Mouse (Mus musculus): Measurements from ENCODE around the gene Acot4.
"Not testable (repeated sequence)": the region's sequence is repeated elsewhere in the genome, so short reads cannot be mapped to it uniquely, and the experiment has no call there.

Acot4 gene

GRCm38 (mm10) chr12:84077371-84077990 is 39.3 kb downstream of the Acot4 start:
- no peak for DNase-seq (ENCODE audit: low spot score in 2 of 2)

DNA sequence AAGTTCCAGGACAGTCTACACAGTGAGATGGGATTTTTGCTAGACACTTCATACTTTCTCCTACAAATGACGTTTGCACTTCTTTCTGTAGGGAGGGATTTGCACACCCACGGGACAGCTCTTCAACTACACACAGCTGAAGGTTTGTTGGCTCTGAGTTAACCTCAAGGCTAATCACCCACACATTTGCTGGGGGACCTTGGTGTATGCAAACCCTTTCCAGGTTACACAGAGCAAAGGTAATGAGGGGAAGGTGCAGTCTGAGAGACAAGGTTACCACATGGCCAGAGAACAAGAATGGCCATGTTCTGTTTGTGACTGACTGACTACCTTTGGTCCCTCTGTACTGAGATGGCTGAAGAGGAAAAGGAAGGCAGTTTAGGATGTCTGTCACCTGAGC is 45.7 kb downstream of the Acot4 start:
- no peak for DNase-seq (ENCODE audit: low spot score in 2 of 2)

GRCm38 (mm10) chr12:84084581-84084980 is 46.4 kb downstream of the Acot4 start:
- DNase-seq (ENCODE audit: low spot score in 2 of 2) = no peak

GRCm38 (mm10) chr12:84094666-84095065 is 56.5 kb downstream of the Acot4 start:
- DNase-seq (ENCODE audit: low spot score in 2 of 2) = not testable (repeated sequence)

Data from frontal cortex, postnatal 10 days (tissue).